Comparison of ENCODE assay signal across 24 mouse cellular contexts in genomic region chr15:56076680-56077079, GRCm38 (mm10).
DNase-seq lines count a peak whose midpoint lies in the region; ATAC-seq and TF ChIP-seq lines count a peak whose summit lies in the region.
"Had no signal": no experiment of that assay in that cellular context is flagged by ENCODE, and none has a peak within 500 bp of the region (broad histone marks: within the 10 kb centered on the region; RNA-seq: fewer than 3 reads in every experiment).

No protein-coding gene starts in this region.

- H3K4me1 ChIP-seq in forebrain, embryonic 10.5 days = peaks cover 16% of the 10 kb centered on the region
- no peaks in the 10 kb centered on the region for H3K4me1 ChIP-seq in forebrain, postnatal 0 days (ENCODE audit: insufficient read depth)
- H3K4me1 ChIP-seq in kidney, embryonic 14.5 days (ENCODE audit: control insufficient read depth, insufficient read depth, low read length) = no peaks in the 10 kb centered on the region
- H3K4me1 ChIP-seq in kidney, adult 2 months (ENCODE audit: control insufficient read depth, insufficient read depth, low read length) = no peaks in the 10 kb centered on the region
- H3K4me1 ChIP-seq in neural tube, embryonic 13.5 days (replicated peaks) = peaks cover 21% of the 10 kb centered on the region
- H3K4me1 ChIP-seq in neural tube, embryonic 15.5 days = peaks cover 13% of the 10 kb centered on the region
- peaks cover 19% of the 10 kb centered on the region for H3K4me1 ChIP-seq in limb, embryonic 13.5 days
- H3K4me1 ChIP-seq in midbrain, postnatal 0 days (ENCODE audit: insufficient read depth, low read length) = no peaks in the 10 kb centered on the region
- H3K4me1 ChIP-seq: heart, embryonic 15.5 days had no signal

- no peaks in the 10 kb centered on the region for H3K36me3 ChIP-seq in forebrain, embryonic 10.5 days (replicated peaks)
- H3K36me3 ChIP-seq in forebrain, postnatal 0 days (ENCODE audit: insufficient read depth) = no peaks in the 10 kb centered on the region
- no peaks in the 10 kb centered on the region for H3K36me3 ChIP-seq in kidney, embryonic 14.5 days (ENCODE audit: control insufficient read depth, insufficient read depth, low read length)
- H3K36me3 ChIP-seq in kidney, adult 2 months (ENCODE audit: control insufficient read depth, insufficient read depth, low read length) = no peaks in the 10 kb centered on the region
- no peaks in the 10 kb centered on the region for H3K36me3 ChIP-seq in neural tube, embryonic 13.5 days
- no peaks in the 10 kb centered on the region for H3K36me3 ChIP-seq in neural tube, embryonic 15.5 days
- no peaks in the 10 kb centered on the region for H3K36me3 ChIP-seq in limb, embryonic 13.5 days
- no peaks in the 10 kb centered on the region for H3K36me3 ChIP-seq in midbrain, postnatal 0 days (ENCODE audit: insufficient read depth, low read length)
- H3K36me3 ChIP-seq: embryonic facial prominence, embryonic 15.5 days; forebrain, embryonic 15.5 days; G1E; heart, embryonic 15.5 days had no signal

- no peak for DNase-seq in forebrain, embryonic 10.5 days (ENCODE audit: extremely low spot score, low spot score)
- no peak for DNase-seq in forebrain, postnatal 0 days
- no peak for DNase-seq in kidney, adult 2 months
- DNase-seq in midbrain, postnatal 0 days (ENCODE audit: low spot score) = no peak
- DNase-seq: adrenal gland, adult 8-10 months; adrenal gland, postnatal 36 days; B cell, adult 2 months; cerebellum, adult 11 months; cerebellum, adult 9-10 months; cerebellum, postnatal 25 days; gastrocnemius, postnatal 10 days; heart, adult 2 months; heart, postnatal 14 days had no signal

- H3K27me3 ChIP-seq in forebrain, embryonic 10.5 days (ENCODE audit: poor library complexity, severe bottlenecking) = no peaks in the 10 kb centered on the region
- H3K27me3 ChIP-seq in forebrain, postnatal 0 days (ENCODE audit: insufficient read depth, low read length) = no peaks in the 10 kb centered on the region
- H3K27me3 ChIP-seq in kidney, embryonic 14.5 days (ENCODE audit: control insufficient read depth, insufficient read depth, low read length) = no peaks in the 10 kb centered on the region
- H3K27me3 ChIP-seq in kidney, adult 2 months (replicated peaks; ENCODE audit: control insufficient read depth, insufficient read depth, low read length) = no peaks in the 10 kb centered on the region
- H3K27me3 ChIP-seq in neural tube, embryonic 13.5 days = no peaks in the 10 kb centered on the region
- H3K27me3 ChIP-seq in neural tube, embryonic 15.5 days (replicated peaks) = no peaks in the 10 kb centered on the region
- H3K27me3 ChIP-seq in limb, embryonic 13.5 days = no peaks in the 10 kb centered on the region
- no peaks in the 10 kb centered on the region for H3K27me3 ChIP-seq in midbrain, postnatal 0 days (ENCODE audit: insufficient read depth, low read length)
- H3K27me3 ChIP-seq: embryonic facial prominence, embryonic 15.5 days; forebrain, embryonic 15.5 days; heart, embryonic 15.5 days had no signal

- H3K9ac ChIP-seq in forebrain, postnatal 0 days = no peak overlapping the region
- no peak overlapping the region for H3K9ac ChIP-seq in kidney, embryonic 14.5 days (ENCODE audit: low read depth, low read length)
- no peak overlapping the region for H3K9ac ChIP-seq in neural tube, embryonic 13.5 days
- H3K9ac ChIP-seq in neural tube, embryonic 15.5 days (replicated peaks) = no peak overlapping the region
- H3K9ac ChIP-seq in limb, embryonic 13.5 days = no peak overlapping the region
- no peak overlapping the region for H3K9ac ChIP-seq in midbrain, postnatal 0 days (replicated peaks; ENCODE audit: low read length, poor library complexity, severe bottlenecking)
- H3K9ac ChIP-seq: embryonic facial prominence, embryonic 15.5 days; forebrain, embryonic 15.5 days; heart, embryonic 15.5 days had no signal

- TF ChIP-seq CTCF in forebrain, postnatal 0 days (IDR thresholded peaks at IDR 0.05; ENCODE audit: low read depth) = no peak
- TF ChIP-seq CTCF in kidney, adult 2 months (conservative IDR thresholded peaks at IDR 0.05; ENCODE audit: insufficient read depth, insufficient read length, low read depth, low read length) = no peak
- TF ChIP-seq CTCF in midbrain, postnatal 0 days (IDR thresholded peaks at IDR 0.05) = no peak

- no peak overlapping the region for H3K4me2 ChIP-seq in forebrain, postnatal 0 days (ENCODE audit: low read depth)
- no peak overlapping the region for H3K4me2 ChIP-seq in kidney, embryonic 14.5 days (replicated peaks; ENCODE audit: low read depth, low read length)
- H3K4me2 ChIP-seq in neural tube, embryonic 13.5 days = no peak overlapping the region
- H3K4me2 ChIP-seq in neural tube, embryonic 15.5 days = no peak overlapping the region
- no peak overlapping the region for H3K4me2 ChIP-seq in limb, embryonic 13.5 days (replicated peaks)
- no peak overlapping the region for H3K4me2 ChIP-seq in midbrain, postnatal 0 days (ENCODE audit: low read depth, low read length, poor library complexity, severe bottlenecking)
- H3K4me2 ChIP-seq: forebrain, embryonic 15.5 days; heart, embryonic 11.5 days; heart, embryonic 15.5 days had no signal

- H3K4me3 ChIP-seq in forebrain, embryonic 10.5 days = no peak overlapping the region
- no peak overlapping the region for H3K4me3 ChIP-seq in forebrain, postnatal 0 days (ENCODE audit: low read depth, low read length)
- no peak overlapping the region for H3K4me3 ChIP-seq in kidney, embryonic 14.5 days (ENCODE audit: low read length)
- no peak overlapping the region for H3K4me3 ChIP-seq in kidney, adult 2 months (ENCODE audit: insufficient read depth, low read depth, low read length)
- H3K4me3 ChIP-seq in neural tube, embryonic 13.5 days = no peak overlapping the region
- no peak overlapping the region for H3K4me3 ChIP-seq in neural tube, embryonic 15.5 days (replicated peaks)
- H3K4me3 ChIP-seq in limb, embryonic 13.5 days = no peak overlapping the region
- no peak overlapping the region for H3K4me3 ChIP-seq in midbrain, postnatal 0 days (ENCODE audit: low read depth, low read length)
- H3K4me3 ChIP-seq: embryonic facial prominence, embryonic 15.5 days; erythroblast, embryonic 14.5 days; forebrain, embryonic 15.5 days; heart, adult 2 months; heart, embryonic 15.5 days had no signal

- H3K27ac ChIP-seq in forebrain, embryonic 10.5 days = peak overlapping the region; percentile 66; the same call in 1 of the 2 replicates
- no peak overlapping the region for H3K27ac ChIP-seq in forebrain, postnatal 0 days (ENCODE audit: low read depth, low read length)
- H3K27ac ChIP-seq in kidney, embryonic 14.5 days (ENCODE audit: low read depth, low read length) = no peak overlapping the region
- no peak overlapping the region for H3K27ac ChIP-seq in kidney, adult 2 months (ENCODE audit: insufficient read depth, low read depth, low read length)
- H3K27ac ChIP-seq in neural tube, embryonic 13.5 days (replicated peaks) = peak overlapping the region; percentile 81
- no peak overlapping the region for H3K27ac ChIP-seq in neural tube, embryonic 15.5 days (replicated peaks)
- peak overlapping the region; percentile 56; the same call in 1 of the 2 replicates for H3K27ac ChIP-seq in limb, embryonic 13.5 days
- no peak overlapping the region for H3K27ac ChIP-seq in midbrain, postnatal 0 days (ENCODE audit: low read depth, low read length)
- H3K27ac ChIP-seq: embryonic facial prominence, embryonic 15.5 days; forebrain, embryonic 15.5 days; heart, adult 2 months; heart, embryonic 15.5 days had no signal

- no peaks in the 10 kb centered on the region for H3K9me3 ChIP-seq in forebrain, embryonic 10.5 days
- H3K9me3 ChIP-seq in forebrain, postnatal 0 days (ENCODE audit: low read length) = no peaks in the 10 kb centered on the region
- no peaks in the 10 kb centered on the region for H3K9me3 ChIP-seq in kidney, embryonic 14.5 days (ENCODE audit: control insufficient read depth, low read length)
- H3K9me3 ChIP-seq in neural tube, embryonic 13.5 days = peaks cover 10% of the 10 kb centered on the region; the same call in 1 of the 2 replicates
- H3K9me3 ChIP-seq in neural tube, embryonic 15.5 days (replicated peaks) = no peaks in the 10 kb centered on the region
- peaks cover 4% of the 10 kb centered on the region; the same call in 1 of the 2 replicates for H3K9me3 ChIP-seq in limb, embryonic 13.5 days
- H3K9me3 ChIP-seq in midbrain, postnatal 0 days (ENCODE audit: low read length) = no peaks in the 10 kb centered on the region
- H3K9me3 ChIP-seq: embryonic facial prominence, embryonic 15.5 days; forebrain, embryonic 15.5 days; G1E; heart, embryonic 15.5 days had no signal

- TF ChIP-seq POLR2A in kidney, adult 2 months (IDR thresholded peaks at IDR 0.05; ENCODE audit: low read depth, low read length) = no peak

- ATAC-seq in forebrain, postnatal 0 days = no peak
- peak; percentile 46; the same call in 1 of the 2 replicates for ATAC-seq in kidney, embryonic 14.5 days (ENCODE audit: low FRiP score, low TSS enrichment)
- peak; percentile 17; the same call in 1 of the 2 replicates for ATAC-seq in neural tube, embryonic 13.5 days (ENCODE audit: low read depth)
- ATAC-seq in neural tube, embryonic 15.5 days (ENCODE audit: low FRiP score) = no peak
- peak; percentile 69; the same call in 1 of the 2 replicates for ATAC-seq in limb, embryonic 13.5 days (ENCODE audit: low FRiP score, low read depth)
- no peak for ATAC-seq in midbrain, postnatal 0 days (ENCODE audit: low FRiP score)
- ATAC-seq: CD4-positive, CD25-positive, alpha-beta regulatory T cell, adult 4 months; forebrain, embryonic 15.5 days had no signal

- 91% methylated on average over 1 of the region's 1 CpGs for WGBS in forebrain, embryonic 10.5 days
- 90% methylated on average over 1 of the region's 1 CpGs for WGBS in forebrain, postnatal 0 days
- WGBS in kidney, embryonic 14.5 days = 75% methylated on average over 1 of the region's 1 CpGs
- WGBS in kidney, adult 2 months = 88% methylated on average over 1 of the region's 1 CpGs
- 86% methylated on average over 1 of the region's 1 CpGs for WGBS in neural tube, embryonic 13.5 days
- WGBS in neural tube, embryonic 15.5 days = 81% methylated on average over 1 of the region's 1 CpGs
- 67% methylated on average over 1 of the region's 1 CpGs for WGBS in limb, embryonic 13.5 days
- 92% methylated on average over 1 of the region's 1 CpGs for WGBS in midbrain, postnatal 0 days

Comparison
In these comparisons a context has a peak if more than half of its experiments do, and no peak if none do; other contexts are left out.
1. H3K27ac ChIP-seq: peak in forebrain, embryonic 10.5 days (single experiment), neural tube, embryonic 13.5 days (single experiment) and limb, embryonic 13.5 days (single experiment); none in forebrain, postnatal 0 days (single experiment), kidney, embryonic 14.5 days (single experiment), kidney, adult 2 months (single experiment), neural tube, embryonic 15.5 days (single experiment) and midbrain, postnatal 0 days (single experiment).
2. ATAC-seq: peak in kidney, embryonic 14.5 days (single experiment), neural tube, embryonic 13.5 days (single experiment) and limb, embryonic 13.5 days (single experiment); none in forebrain, postnatal 0 days (single experiment), neural tube, embryonic 15.5 days (single experiment) and midbrain, postnatal 0 days (single experiment).